Mouse (Mus musculus) layer of hippocampus, adult 9-11 months (tissue): ENCODE measurements at regions not wholly inside any gene's neighbourhood (a gene's known extent, or its start where the extent isn't known, plus 50 kb on each side); places are given as distances from the start of the nearest gene placed in this dataset.
A peak's percentile ranks its signal among the peaks of the same experiment; 100 is the strongest.

Experiments
- DNase-seq: peaks from one replicate; pipeline ENCODE4 v3.0.0; 2022

DNA sequence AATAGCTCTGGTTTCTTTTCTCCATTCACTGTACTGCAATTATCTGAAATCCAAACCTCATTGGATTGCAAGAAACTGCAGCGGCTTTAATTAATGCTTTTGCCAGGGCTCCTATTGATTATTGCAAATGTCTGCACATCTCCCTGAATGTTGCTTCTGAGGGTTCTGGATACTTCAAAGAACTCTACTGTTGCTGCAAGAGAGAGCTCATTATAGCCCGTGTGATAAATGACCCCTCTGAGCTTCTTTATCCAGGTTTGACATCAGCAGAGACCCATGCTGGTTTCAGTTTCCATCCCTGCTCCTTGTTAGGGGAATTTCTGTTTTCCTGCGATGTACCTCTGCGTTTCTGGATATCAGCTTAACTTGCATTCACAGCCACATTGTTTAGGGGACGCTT, 78.4 kb upstream of the Nav3 start:
- DNase-seq, result no peak

DNA sequence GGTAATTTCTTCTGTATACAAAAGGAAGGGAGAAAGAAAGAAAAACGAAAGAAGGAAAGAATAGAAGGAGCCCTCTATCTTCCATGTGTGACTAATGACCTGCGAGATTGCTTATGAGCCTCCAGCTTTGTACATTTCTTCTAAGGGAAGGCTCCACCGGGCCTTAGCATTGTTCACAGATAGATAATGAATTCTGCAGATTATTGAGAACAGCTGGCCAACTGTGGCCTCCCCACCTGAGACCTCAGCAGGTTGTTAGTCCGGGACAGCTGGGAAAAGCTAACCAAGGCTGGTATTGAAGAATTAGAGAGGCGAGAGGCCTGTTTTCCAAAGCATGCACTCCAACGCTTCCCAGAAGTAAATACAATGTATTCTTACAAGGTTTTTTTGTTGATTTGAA, 86.7 kb upstream of the Nav3 start:
- no peak for DNase-seq

DNA sequence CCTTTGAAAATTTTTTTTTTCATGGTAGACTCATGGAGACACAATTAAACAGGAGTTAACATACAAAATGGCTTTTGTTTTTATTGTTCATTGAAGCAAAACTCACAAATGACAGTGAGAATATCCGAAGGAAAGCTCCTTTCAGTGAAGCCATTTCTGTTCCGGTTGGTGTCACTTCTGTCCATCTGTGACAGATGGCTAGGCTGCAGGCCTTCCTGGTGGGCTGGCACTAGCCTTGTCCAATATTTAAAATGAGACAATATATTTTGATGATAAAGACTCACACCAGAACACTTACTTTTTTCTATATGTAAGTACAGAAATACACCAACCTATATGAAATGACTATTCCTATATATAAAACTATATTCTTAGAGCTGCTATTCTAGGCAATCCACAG, 92.4 kb upstream of the Nav3 start:
- DNase-seq, result no peak

DNA sequence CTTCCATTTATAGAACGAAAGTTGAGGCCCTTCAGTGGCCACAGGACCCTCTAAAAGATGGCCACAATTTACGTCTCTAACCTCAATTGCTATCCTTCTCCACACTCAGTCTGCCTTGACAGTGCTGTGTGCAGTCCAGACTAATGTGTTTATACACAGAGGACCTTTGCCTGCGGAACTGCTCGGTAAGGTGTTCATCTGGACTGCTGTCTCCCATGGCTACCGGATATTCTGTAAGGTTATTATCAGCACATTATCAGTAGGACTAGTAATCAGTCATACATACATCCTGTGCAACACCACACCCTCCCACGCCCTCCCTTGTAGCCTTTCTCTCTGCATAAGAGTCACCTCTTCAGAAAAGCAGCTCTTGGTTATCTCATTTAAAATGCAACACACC, 98.0 kb upstream of the Nav3 start:
- DNase-seq, result no peak

DNA sequence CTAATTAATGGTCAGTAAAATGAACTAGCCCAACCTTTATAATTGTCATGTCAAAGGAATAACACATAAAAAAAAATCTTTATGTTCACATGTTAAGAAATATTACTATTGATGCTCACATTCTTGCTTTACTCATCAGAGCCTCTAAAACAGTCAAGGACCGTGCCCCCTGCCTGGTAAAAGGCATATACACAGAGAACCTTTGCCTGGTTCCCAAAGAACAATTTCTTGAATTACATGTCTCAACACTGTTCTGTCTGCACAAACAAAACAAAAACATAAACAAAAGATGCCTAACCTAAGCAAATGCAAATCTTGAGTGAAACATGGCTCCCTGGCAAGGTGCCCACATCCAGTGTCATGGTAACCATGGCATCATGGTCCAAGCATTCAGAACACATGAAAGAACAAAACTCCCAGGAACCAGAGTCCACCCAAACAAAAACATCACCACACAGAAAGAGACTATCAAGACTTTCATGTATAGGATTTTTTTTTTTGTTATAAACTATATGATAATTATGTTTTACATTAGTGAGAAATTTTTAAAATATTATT, 100.4 kb upstream of the Nav3 start:
- DNase-seq, result no peak

DNA sequence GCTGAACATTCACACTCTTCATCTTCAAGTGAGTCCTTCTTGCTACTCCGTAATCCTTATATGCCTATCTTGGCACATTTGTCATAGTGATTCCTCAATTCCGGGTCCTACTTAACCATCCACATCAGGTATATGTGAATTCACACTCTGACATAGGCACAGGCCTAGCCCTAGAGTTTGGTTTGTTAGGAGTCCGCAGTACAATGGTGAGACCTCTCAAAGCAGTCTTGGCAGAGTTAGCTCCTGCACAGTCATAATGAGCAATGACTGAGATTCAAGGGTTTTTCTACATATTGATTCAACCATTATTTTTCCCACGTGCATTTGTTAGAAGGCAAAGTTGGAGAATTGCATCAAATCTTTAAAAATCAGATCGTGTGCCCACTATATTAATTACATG, 107.1 kb upstream of the Nav3 start:
- DNase-seq, result no peak

DNA sequence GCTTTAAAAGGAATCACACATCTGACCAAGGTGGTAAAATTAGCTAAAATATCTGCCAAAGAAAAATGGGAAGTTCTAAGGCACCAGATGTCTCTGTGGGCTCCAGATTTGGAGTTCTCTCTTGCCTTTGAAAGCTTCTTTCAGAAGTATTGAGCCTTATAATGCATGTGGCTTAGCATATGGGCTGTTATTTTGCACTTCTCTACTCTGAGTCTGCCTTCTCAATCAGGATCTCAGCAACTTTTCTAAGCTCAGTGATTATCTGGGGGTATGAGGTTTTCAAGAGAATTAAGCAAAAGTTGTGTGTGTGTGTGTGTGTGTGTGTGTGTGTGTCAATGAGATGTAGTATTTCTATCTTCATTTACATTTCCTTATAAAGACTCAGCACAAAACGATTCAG, 107.6 kb upstream of the Nav3 start:
- peak; percentile 48 for DNase-seq

DNA sequence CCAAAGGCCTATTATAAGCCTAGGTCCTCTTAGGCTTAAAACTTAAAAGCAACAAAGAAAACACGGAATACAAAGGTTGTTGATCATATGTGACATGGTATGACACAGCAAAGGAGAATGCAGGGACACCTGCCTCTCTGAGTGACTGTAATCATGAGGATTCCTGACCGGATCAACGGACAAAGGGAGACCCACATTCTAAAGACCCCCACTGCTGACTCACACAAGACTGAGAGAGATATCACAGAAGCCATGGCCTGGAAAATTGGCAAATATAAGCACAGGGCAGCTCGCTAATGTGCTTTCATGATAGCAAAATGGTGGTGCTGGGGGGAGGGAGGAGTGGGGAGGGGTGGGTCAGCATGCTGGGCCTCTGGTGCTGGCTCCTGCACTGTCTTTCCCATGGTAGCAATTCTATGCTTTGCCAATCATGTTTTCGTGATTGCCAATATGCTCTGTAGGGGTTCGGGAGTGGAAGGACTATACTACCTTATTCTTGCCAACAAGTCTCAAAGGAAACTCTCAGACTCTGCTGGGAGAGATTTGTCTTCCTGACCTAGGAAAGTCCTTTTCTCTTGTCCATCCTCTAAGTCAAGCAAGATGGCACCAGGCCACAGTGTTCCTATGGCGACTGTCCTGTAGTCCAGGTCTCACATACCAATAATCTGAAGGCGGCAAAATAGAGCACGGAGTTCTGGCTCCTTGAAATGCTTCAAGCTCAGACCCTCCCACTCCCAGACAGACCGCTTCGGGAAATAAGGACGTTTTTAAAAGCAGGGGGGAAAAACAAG, 110.5 kb upstream of the Nav3 start:
- DNase-seq, result no peak

DNA sequence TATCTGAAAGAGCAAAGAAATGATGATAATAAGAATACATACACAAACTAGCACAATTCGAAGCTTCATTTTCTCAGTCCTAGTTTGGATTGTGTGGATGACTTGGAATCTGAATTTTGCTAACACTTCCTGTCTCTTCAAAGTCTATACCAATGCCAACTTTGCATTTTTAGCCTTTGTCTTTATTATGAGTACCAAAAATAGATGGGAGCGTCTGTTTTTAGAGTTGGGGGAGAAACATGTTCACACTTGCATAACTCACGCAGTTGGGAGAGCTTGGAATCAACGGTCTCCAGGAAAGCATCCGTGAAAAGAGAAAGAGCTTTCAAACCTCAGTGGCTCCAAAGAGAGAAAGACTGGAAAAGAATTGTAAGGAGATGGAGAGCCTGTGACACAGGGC, 114.5 kb upstream of the Nav3 start:
- no peak for DNase-seq

DNA sequence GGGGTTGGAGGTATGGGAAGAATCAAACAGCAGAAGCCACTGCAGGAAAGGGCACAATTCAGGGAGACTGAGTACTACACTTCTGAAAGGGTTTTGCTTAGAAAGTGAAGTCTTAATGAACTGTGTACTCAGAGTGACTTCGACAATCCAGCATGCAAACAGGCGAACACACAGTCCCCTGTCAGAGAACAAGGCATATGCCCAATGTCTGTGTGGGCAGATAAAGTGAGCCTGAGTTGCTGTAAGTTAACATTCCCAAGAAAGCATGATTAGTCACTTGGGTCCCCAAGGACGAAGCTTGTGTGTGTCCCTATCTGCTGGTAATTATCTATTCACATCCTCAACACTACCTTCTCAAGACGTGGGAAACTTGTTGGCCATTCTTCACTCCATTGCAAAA, 115.2 kb upstream of the Nav3 start:
- DNase-seq, result peak; percentile 31

DNA sequence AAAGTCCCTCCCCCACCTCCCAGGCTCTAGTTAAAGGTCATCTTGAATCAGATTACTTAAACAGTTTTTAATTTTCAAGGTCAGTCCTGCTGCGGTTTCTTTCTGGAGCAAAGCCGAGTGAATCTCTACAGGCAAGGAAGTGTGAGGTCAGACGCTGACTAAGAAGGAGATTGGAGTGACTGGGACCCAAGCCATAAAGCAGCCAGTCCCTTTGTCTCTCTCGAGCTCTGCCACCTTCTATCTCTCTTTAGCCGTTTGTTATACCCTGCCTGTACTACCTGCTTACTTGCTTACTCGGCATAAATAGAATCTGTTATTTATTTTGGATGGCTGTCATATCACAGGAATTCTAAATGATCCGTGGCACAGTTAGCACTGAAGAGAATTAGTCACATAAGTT, 117.5 kb upstream of the Nav3 start:
- DNase-seq, result no peak

DNA sequence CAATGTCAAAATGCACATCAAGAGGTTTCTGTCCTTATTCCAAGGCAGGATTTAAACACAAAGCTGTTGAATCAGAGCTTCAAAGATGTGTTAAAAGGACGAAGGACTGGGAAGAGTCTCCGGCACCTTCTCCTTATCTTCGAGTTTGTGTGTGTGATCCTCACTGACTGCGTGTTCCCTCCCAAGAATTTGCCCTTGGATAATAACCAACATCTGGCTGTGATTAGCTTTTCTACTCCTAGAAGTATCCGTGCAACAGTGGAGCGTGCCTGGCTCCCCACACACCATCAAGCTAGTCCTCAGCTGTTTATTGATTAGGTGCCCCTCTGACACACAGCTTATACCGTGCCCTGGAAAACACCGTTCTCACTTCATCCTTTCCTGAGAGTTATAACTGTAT, 130.0 kb upstream of the Nav3 start:
- no peak for DNase-seq

DNA sequence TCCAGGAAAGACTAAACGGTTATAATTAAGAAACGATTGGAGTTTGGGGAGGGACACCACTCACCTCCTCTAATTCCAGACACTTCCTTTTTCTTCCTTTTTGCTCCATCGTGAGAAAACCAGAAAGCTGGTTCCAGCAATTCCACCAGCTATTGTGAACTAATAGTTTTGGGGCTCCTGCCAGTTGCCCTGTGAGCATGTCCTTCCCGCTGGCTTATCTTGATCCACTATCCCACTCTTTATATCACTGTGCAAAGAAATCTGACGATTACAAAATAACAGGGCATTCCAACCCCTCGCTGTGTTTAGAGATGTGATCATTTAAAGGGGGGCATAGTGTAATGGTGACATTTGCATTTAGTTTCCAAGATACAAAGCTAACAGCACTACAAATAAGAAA, 130.5 kb upstream of the Nav3 start:
- no peak for DNase-seq

DNA sequence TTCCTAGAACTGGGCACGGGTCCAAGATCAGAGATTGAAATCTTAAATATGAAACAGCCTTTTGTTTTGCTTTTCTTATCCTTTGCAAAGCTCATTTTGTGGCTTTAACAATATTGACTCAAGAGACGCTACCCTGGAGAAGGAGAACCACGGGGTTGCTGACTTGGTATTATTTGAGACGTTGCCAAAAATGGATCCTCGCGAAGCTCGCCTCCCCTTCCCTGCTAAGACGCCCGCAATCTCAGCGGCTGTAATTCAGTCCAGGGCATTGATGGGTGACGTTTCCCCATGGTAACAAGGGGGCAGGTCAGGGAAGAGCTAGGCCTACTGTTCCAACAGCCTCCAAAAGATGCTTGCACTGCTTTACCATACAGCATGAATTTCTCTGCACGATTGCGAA, 131.5 kb upstream of the Nav3 start:
- DNase-seq, result no peak

DNA sequence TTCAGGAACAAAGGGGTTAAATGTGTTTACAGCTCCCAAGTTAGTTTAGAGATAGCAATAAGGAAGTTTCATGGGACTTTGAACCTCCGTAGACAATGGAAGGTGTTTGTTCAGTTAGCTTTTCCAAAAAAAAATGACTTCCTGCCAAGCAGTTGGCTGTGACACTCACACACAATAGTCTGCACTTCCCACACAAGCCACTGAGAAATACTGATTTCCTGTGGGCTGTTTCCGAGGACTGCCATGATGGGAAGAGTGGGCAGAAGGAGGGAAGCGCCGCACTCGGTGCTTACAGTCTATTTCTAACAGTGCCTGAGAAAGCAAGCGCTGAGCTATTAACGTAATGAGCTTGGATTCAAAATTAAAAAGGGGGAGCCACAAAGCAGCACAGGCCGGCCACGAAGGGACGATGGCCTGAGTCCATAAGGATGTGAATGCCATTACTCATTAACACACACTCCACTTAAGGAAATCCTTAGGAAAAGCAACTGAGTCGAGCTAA, 144.4 kb upstream of the Nav3 start:
- peak; percentile 66 for DNase-seq

DNA sequence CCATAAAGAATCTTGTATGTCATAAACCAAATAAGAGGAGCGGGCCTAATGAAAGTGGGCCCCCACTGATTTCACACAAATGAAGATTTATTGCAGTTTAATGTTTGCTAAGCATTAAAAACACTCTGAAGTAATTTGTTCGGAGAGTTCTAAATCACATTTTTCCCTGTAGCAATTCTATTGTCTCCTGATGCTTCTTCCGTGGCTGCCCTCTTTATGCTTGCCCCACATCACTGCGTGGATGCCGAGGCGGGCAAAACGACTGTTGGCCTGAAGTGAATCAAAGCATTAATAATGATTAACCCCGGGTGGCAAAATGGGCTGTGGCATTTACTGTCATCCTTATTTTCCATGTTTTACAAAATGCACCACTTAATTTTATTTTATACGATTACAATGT, 134.9 kb upstream of the E2f7 start:
- no peak for DNase-seq

DNA sequence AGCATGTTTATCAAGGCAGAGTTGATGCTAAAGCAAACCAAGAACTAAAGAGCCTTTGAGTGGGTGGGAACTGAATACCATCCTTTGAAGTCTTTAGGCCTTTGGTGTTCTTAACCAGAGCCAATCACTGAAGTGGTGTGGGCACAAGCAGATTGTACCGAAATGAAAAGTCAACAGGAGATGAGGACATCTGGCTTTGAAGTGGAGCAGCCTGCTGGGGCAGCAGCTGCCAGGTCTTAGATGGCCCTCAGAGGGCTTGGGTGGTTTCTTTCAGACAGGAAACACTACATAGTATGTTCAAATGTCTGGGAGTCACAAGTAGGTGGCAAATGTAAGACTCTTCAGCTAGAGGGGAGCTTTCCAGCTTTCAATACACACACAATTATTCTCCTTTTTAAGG, 128.2 kb upstream of the E2f7 start:
- DNase-seq, result no peak

DNA sequence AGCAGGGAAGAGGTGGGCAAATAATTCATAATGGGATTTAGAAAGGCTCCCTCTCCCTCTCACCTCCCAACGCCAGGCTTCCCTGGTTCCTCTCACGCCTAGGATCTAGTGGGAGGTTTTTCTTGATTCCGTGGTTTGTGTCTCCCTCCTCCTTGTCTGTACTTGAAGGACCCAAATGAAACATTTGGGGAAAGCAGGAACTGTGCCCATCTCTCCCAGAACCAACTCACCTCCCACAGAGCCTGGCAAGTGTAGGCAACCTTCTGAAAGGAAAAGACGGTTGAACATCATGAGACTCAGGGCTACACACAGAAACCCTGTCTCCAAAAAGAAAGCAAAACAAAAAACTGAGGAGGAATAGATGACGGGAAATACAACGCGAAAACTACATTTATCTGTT, 126.0 kb upstream of the E2f7 start:
- no peak for DNase-seq

DNA sequence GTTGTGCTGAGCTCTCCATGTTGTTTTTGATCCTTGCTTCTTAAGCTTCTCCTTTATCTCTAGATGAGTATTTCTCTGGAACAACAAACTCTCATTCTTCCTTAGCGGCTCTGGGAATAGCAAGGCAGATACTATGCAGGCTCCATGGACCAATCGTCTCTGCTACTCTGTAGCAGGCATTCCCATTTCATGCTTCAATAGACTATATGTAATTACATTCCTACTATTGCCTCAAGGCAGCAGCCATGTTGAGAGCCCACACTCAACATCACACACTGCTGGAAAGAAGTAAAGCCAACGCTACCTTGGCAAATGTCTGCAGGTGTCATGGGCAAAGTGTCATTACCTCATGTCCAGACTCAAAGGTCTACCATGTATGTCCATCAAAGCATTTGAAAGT, 119.6 kb upstream of the E2f7 start:
- DNase-seq, result no peak

DNA sequence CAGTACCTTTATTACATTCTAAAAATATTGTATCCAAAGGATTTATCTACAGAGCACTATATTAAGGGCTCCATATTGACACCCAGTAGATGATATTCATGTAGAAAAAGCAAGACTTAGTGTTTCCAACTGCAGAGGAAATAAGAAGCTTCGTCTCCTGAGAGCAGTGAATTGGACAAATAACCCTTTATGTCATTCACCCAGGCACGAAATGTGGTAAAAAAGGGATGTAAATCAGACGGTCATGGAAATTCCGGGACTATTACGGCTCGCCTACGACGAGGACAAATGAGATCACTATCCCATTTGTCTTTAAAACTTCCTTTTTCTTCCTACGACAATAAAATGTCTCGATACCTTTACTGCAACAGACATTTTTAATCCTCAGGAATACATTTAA, 104.8 kb upstream of the E2f7 start:
- DNase-seq, result no peak

DNA sequence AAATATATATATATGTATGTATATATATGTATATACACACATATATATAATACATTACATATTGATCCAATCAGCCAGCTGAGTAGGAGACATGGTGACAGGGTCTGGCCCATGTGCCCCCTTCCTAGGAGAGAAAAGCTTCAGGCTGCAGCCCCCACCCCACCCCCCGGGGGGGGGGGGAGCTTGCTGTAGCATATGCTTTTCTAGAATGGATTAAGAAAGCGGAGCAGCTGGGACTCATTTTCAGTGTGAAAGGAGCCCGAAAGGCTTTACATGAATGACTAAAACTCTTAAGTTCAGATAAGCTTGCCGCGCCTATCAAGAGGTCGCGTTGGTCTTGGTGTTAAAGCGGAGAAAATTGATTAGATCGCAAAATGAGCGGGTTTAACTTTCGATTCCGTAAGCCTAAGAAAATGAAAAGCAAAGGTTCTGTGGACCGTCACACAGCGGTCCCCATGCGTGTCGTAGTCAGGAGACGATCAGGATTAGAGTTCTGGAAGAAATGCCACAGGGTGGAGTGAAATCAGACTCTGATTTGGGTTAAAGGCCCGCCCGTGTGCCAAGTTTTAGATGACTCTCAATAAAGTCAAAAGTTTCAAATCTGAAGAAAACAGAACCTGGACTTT, 103.1 kb upstream of the E2f7 start:
- no peak for DNase-seq

DNA sequence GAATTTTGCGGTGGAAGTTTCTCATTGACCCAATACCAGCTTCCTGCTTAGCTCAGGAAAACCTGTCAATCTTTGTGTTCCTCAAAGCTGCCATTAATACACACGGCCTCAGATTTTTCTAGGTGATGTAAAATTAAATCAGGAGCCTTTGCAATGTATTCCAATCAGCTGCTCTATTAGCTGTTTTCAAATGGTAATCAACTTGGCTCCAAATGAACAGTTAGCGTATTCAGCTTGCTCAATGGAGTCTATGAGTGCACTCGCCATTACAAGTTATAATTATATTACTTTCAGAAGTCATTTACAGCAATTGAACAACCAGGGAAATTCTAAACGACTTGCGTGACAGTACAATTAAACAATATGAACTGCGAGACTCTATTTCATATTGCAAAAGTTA, 97.6 kb upstream of the E2f7 start:
- no peak for DNase-seq

DNA sequence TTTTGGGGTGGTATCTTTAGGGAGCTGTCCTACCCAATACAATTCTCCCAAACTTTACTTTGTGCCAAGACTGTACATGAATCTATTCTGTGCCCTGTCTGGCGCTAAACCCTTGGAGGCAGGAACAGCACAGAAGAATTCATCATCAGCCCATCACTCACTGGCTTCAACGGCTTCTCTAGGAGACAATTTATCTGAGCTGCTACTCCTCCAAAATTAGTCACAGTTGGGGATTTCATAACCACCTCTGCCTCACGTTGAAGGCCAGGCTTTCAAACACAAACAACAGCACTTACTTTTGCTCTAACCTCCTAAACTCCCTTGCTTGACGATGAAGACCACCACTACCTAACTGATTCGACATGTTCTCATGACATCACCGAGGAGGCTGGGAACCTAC, 95.1 kb upstream of the E2f7 start:
- peak; percentile 6 for DNase-seq

DNA sequence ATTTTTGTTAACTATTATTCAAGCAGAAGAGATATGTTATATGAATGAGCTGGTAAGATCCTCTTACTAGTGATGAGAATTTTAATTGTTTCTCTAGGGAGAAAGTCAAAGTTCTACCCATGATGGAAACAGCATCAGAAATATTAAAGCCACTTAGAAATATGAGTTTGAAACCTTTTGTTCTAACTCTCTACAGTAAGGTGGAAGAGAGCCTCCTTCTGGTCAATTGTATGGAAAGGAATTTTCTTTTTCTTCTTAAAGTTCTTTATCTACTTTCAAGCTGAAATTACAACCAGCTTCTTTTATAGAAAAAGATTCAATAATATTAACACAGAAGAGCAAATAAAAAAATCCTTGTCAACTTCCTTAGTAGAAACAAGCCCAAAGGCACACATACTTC, 94.4 kb upstream of the E2f7 start:
- DNase-seq, result no peak

DNA sequence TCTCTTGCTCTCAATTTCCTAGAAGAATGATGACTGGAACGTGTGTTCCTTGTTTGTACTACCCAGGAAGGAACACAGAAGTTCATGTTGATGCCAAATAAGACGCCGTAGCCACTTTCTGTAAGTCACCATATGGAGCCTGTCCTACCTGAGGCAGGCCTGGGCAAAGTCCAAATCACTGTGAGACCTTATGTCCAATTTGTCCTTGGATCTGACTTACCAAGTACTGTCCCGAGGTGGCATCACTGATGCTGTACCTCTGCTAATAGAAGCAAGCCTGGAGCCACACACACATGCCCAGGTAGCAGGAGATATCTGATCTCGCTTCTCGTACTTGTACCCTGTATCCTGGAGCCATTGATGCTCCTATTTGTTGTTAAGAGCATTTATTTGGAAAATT, 91.2 kb upstream of the E2f7 start:
- no peak for DNase-seq
